Mouse (Mus musculus) heart, postnatal 36 days (tissue): ENCODE measurements around the gene Slc45a3. TPM values are rescaled to one million over a fixed set of nuclear protein-coding genes. Genes with fewer than 3 reads are reported as not detected.
A peak's percentile ranks its signal among the peaks of the same experiment; 100 is the strongest.

ENCODE experiments used
- DNase-seq, 2 experiments: peaks; one replicate each; pipeline ENCODE4 v3.0.0; 2021 to 2022
- intact Hi-C: fragments of 180-260 bp; cut with DNase I; formaldehyde crosslinking; loops from one replicate; pipeline ENCODE4 v1.15.1; 2025
- total RNA-seq, 2 experiments: library from RNA; stranded (reverse); gene quantifications; 2 replicates each; pipeline ENCODE4 v1.2.3; 2021

Slc45a3 gene
- total RNA-seq, 2 experiments from 2014 or later, result 4.2 to 4.3 TPM

DNA sequence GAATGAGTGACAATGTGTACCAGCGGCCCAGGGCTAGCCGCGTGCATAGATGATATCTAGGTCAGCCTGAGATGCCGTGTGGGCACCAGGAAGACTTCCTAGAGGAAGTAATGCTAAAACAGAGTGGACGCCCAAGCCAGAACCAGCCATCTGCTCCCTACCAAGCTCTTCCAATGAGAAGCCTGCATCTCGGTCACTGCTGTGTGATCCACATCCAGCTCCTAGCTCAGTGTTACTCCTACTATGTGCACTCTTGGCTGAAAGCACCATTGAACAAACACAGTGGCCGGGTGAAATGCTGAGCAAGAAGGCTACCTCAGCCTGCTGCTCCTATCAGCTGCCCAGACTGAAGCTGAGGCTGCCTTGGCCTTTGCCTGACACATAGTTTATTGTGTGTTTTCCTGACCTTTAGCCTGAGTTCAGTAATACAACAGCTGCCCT is 29.8 kb downstream of the Slc45a3 start:
- intact Hi-C loops, result no loop called here
- DNase-seq, result no peak

GRCm38 (mm10) chr1:131993169-131994040 is 30.6 kb downstream of the Slc45a3 start:
- intact Hi-C loops, result no loop called here

GRCm38 (mm10) chr1:131995062-131995461 is 32.3 kb downstream of the Slc45a3 start:
- peak; percentile 66 to 80 for DNase-seq
- intact Hi-C loops, result loop anchor here (1.0 kb wide), 2 partner anchors 51 to 121 kb away; no protein-coding TSS in a partner anchor

More at GRCm38 (mm10) chr1:131993169-131994040, 30.6 kb downstream of the Slc45a3 start:
- no peak for DNase-seq

GRCm38 (mm10) chr1:132000506-132000905 is 37.7 kb downstream of the Slc45a3 start:
- no peak for DNase-seq
- intact Hi-C loops, result loop anchor here (10.0 kb wide), 1 partner anchor 314 kb away; the partner anchor contains the start of gene Nuak2

GRCm38 (mm10) chr1:132001880-132002330 is 39.1 kb downstream of the Slc45a3 start:
- DNase-seq, result no peak
- intact Hi-C loops, result loop anchor here (10.0 kb wide), 1 partner anchor 313 kb away; the partner anchor contains the start of gene Nuak2

DNA sequence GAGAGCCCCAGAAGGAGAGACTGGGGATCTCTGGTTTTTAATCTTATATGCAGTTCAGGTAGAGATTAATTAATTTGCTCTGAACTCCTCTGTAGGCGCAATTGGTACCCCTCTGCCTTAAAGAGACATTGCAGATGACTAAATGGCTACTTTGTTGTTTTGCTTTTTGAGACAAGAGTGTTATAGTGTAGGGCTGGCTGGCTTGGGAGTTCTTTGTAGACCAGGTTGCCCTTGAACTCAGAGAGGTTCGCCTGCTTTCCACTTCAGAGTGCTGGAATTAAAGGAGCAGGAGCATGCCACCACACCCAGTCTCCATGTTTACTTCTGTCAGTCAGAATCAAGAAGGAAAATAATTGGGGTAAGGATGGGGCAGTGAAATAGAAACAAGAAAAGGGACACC is 40.3 kb downstream of the Slc45a3 start:
- intact Hi-C loops, result loop anchor here (10.0 kb wide), 1 partner anchor 312 kb away; the partner anchor contains the start of gene Nuak2
- no peak for DNase-seq

- DNase-seq, result no peak
Measured at GRCm38 (mm10) chr1:132003817-132004216, 41.0 kb downstream of the Slc45a3 start.

GRCm38 (mm10) chr1:132004574-132005180 is 41.9 kb downstream of the Slc45a3 start:
- no peak for DNase-seq
- intact Hi-C loops, result loop anchor here (10.0 kb wide), 1 partner anchor 310 kb away; the partner anchor contains the start of gene Nuak2

More at GRCm38 (mm10) chr1:132003817-132004216, 41.0 kb downstream of the Slc45a3 start:
- intact Hi-C loops, result loop anchor here (10.0 kb wide), 1 partner anchor 311 kb away; the partner anchor contains the start of gene Nuak2

- intact Hi-C loops, result loop anchor here (10.0 kb wide), 1 partner anchor 309 kb away; the partner anchor contains the start of gene Nuak2
- no peak for DNase-seq
Measured at GRCm38 (mm10) chr1:132005466-132005865, 42.7 kb downstream of the Slc45a3 start.

- intact Hi-C loops, result loop anchor here (10.0 kb wide), 1 partner anchor 309 kb away; the partner anchor contains the start of gene Nuak2
Measured at GRCm38 (mm10) chr1:132006046-132006445, 43.3 kb downstream of the Slc45a3 start.

DNA sequence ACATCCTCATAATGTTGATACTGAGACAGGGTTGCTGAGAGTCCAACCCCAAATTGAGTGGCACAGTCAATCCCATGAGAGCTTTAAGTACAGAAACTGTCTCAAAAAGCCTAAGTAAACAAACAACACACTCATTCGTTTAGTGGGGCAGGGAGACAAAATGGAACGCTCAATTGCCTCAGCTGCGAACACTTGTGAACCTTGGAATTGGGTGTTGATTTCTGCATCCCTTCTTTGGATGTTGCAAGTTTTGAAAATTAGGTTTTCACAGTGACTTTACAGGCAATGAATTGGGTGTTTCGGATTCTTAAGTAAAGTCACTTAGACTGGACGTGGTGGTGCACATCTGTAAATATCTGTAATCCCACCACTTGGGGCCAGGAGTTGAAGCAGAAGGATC is 44.0 kb downstream of the Slc45a3 start:
- intact Hi-C loops, result loop anchor here (1.0 to 10.0 kb wide), 2 partner anchors 34 to 308 kb away; partner anchors contain the start of gene Nuak2

More at GRCm38 (mm10) chr1:132006046-132006445, 43.3 kb downstream of the Slc45a3 start:
- no peak for DNase-seq

GRCm38 (mm10) chr1:132007282-132007815 is 44.6 kb downstream of the Slc45a3 start, which contains the start of gene Elk4:
Gene Elk4 (plus strand): TSS chr1:132007607.
- peak; percentile 94 to 95 for DNase-seq
- intact Hi-C loops, result loop anchor here (1.0 to 10.0 kb wide), 2 partner anchors 33 to 307 kb away; partner anchors contain the start of gene Nuak2

More for the DNA sequence above, 44.0 kb downstream of the Slc45a3 start:
- no peak for DNase-seq

- peak; percentile 89 to 94 for DNase-seq
- intact Hi-C loops, result loop anchor here (1.0 to 10.0 kb wide), 2 partner anchors 32 to 307 kb away; partner anchors contain the start of gene Nuak2
Measured at GRCm38 (mm10) chr1:132007828-132008827, 45.4 kb downstream of the Slc45a3 start.

GRCm38 (mm10) chr1:132008881-132009644 is 46.3 kb downstream of the Slc45a3 start:
- intact Hi-C loops, result loop anchor here (10.0 kb wide), 1 partner anchor 306 kb away; the partner anchor contains the start of gene Nuak2
- DNase-seq, result no peak

DNA sequence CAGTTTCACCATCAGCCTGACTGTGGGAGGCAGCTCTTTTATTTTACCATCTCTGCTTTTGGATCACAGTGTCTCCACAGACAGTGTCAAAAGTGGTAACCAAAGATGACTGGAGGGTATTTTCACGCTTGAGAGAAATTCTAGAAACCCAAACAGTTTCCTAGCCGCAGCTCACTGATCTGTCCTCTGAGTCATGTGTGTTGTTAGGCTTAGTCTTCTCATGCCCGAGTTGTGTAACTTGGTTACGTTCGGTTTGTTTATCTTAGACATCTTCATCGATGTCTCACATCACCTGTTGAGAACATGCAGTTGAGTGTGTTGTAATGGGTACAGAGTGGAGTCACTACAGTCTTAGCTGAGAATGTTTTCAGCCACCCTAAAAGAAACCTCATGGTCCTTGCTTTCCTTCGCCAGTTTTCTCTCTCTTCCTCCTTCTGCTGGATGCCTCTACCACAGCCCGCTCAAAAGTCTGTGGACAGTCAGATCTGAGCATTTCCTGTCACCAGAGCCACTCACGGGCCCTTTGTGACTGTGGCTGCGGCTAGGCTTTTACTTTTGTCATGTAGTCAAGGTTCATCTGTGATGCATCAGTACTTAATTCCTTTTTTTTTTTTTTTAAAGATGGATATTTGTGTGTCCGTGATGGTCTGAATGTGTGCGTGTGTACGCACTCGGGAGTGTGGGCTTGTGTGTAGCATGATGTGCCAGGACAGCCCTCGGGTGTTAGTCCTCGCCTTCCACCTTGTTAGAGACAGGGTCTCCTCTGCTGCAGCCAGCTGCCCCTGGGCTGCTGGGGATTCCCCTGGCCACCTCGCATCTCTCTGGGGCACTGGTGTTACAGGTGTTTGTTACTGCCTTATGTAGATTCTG is 48.1 kb downstream of the Slc45a3 start:
- intact Hi-C loops, result no loop called here
- no peak for DNase-seq

GRCm38 (mm10) chr1:132011785-132012184 is 49.0 kb downstream of the Slc45a3 start:
- intact Hi-C loops, result no loop called here
- DNase-seq, result no peak

DNA sequence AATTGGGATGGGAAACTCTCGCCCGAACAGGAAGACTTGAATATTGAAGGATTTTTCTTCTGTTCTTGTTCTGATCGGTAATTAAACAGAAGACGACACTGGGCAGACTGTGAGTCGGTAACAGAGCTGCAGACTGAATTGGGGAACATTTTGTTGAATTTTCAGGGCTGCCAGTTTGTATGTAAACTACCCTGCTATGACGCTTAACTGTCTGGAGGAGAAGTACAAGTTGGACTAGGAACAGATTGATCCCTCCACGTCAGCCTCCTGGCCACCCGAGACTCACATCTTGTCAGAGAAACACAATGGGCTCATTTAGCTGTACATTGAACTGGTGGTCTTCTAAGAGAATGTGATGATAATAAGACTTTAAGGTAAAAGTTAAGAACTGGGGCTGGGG is 50.1 kb downstream of the Slc45a3 start:
- intact Hi-C loops, result no loop called here
- no peak for DNase-seq
